In the genomic region with DNA sequence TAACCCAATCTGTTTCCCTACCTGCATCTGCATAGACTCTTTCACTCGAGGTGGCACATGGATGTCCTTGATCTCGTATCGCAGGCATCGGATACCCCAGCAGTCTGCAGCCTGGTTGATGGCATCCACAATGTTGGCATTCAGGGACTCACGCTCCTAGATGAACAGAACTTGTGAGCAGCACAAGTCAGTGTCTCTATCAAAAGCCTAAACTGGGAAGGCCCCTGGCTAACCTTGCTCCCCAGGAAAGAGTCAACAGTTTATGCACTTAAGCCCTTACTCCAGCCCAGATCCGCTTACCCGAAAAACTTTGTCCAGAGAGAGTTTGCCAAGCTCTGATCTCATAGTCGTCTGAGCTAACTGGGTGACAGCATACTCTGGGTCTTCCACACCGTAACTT, we compare ENCODE assay signal across 11 mouse cellular contexts. TPM values are rescaled to one million over a fixed set of nuclear protein-coding genes. Genes with fewer than 3 reads are reported as not detected.
A peak's percentile ranks its signal among the peaks of the same experiment; 100 is the strongest.
DNase-seq lines count a peak whose midpoint lies in the region; ATAC-seq lines count a peak whose summit lies in the region.
"Had no signal": no experiment of that assay in that cellular context is flagged by ENCODE, and none has a peak within 500 bp of the region (broad histone marks: within the 10 kb centered on the region; RNA-seq: fewer than 3 reads in every experiment).

No protein-coding gene starts in this region.

- no peak overlapping the region for H3K9ac ChIP-seq in kidney, embryonic 16.5 days (replicated peaks; ENCODE audit: low read length)
- H3K9ac ChIP-seq in liver, embryonic 13.5 days = peak overlapping the region; percentile 96

- no peaks in the 10 kb centered on the region for H3K27me3 ChIP-seq in erythroblast, embryonic 14.5 days (ENCODE audit: control insufficient read depth)
- no peaks in the 10 kb centered on the region for H3K27me3 ChIP-seq in kidney, embryonic 16.5 days (ENCODE audit: insufficient read depth, low read length)
- H3K27me3 ChIP-seq in embryonic facial prominence, embryonic 10.5 days (replicated peaks; ENCODE audit: low read depth, poor library complexity, severe bottlenecking) = no peaks in the 10 kb centered on the region
- no peaks in the 10 kb centered on the region for H3K27me3 ChIP-seq in liver, embryonic 13.5 days

- H3K36me3 ChIP-seq in erythroblast, embryonic 14.5 days (ENCODE audit: control insufficient read depth) = peaks cover 76% of the 10 kb centered on the region
- peaks cover 37% of the 10 kb centered on the region for H3K36me3 ChIP-seq in kidney, embryonic 16.5 days (ENCODE audit: insufficient read depth, low read length)
- peaks cover 54% of the 10 kb centered on the region for H3K36me3 ChIP-seq in embryonic facial prominence, embryonic 10.5 days (replicated peaks)
- H3K36me3 ChIP-seq in liver, embryonic 13.5 days = peaks cover 57% of the 10 kb centered on the region

- H3K4me3 ChIP-seq in erythroblast, embryonic 14.5 days (replicated peaks) = peak overlapping the region; percentile 77
- H3K4me3 ChIP-seq in kidney, embryonic 16.5 days (ENCODE audit: low read length) = no peak overlapping the region
- H3K4me3 ChIP-seq in embryonic facial prominence, embryonic 10.5 days = peak overlapping the region; percentile 75
- H3K4me3 ChIP-seq in liver, embryonic 13.5 days (replicated peaks) = peak overlapping the region; percentile 86

- peak overlapping the region; percentile 92; the same call in 1 of the 2 replicates for H3K4me2 ChIP-seq in kidney, embryonic 16.5 days (replicated peaks; ENCODE audit: low read depth, low read length)
- peak overlapping the region; percentile 76 for H3K4me2 ChIP-seq in liver, embryonic 13.5 days

- no peak for DNase-seq in kidney, postnatal 14 days
- no peak for DNase-seq in embryonic facial prominence, embryonic 10.5 days (ENCODE audit: low spot score)
- DNase-seq in liver, embryonic 13.5 days = no peak
- no peak for DNase-seq in ovary, postnatal 10 days (ENCODE audit: low spot score)
- no peak for DNase-seq in frontal cortex, postnatal 36 days (ENCODE audit: low spot score in 2 of 2)
- DNase-seq: kidney, postnatal 25 days; thymus, postnatal 36 days had no signal

- H3K9me3 ChIP-seq in erythroblast, embryonic 14.5 days (ENCODE audit: control insufficient read depth, low read length) = no peaks in the 10 kb centered on the region
- no peaks in the 10 kb centered on the region for H3K9me3 ChIP-seq in kidney, embryonic 16.5 days (ENCODE audit: low read length)
- no peaks in the 10 kb centered on the region for H3K9me3 ChIP-seq in embryonic facial prominence, embryonic 10.5 days
- H3K9me3 ChIP-seq in liver, embryonic 13.5 days (replicated peaks) = no peaks in the 10 kb centered on the region

- H3K27ac ChIP-seq in kidney, embryonic 16.5 days (ENCODE audit: low read length) = no peak overlapping the region
- H3K27ac ChIP-seq in embryonic facial prominence, embryonic 10.5 days (replicated peaks) = no peak overlapping the region; the same call in 1 of the 2 replicates
- H3K27ac ChIP-seq in liver, embryonic 13.5 days = peak overlapping the region; percentile 23
- H3K27ac ChIP-seq: macrophage had no signal

- ATAC-seq in erythroblast, adult 5-6 weeks (replicated peaks; ENCODE audit: low FRiP score, poor library complexity, severe bottlenecking) = no peak
- ATAC-seq in kidney, embryonic 16.5 days (ENCODE audit: low FRiP score, low TSS enrichment) = no peak
- no peak for ATAC-seq in liver, embryonic 13.5 days (ENCODE audit: low read depth)

- peaks cover 61% of the 10 kb centered on the region for H3K4me1 ChIP-seq in erythroblast, embryonic 14.5 days (ENCODE audit: control insufficient read depth)
- H3K4me1 ChIP-seq in kidney, embryonic 16.5 days (ENCODE audit: insufficient read depth, low read length) = peaks cover 20% of the 10 kb centered on the region
- H3K4me1 ChIP-seq in embryonic facial prominence, embryonic 10.5 days = peaks cover 27% of the 10 kb centered on the region
- peaks cover 37% of the 10 kb centered on the region for H3K4me1 ChIP-seq in liver, embryonic 13.5 days (replicated peaks)

- 95% methylated on average over 9 of the region's 9 CpGs for WGBS in kidney, embryonic 16.5 days
- WGBS in embryonic facial prominence, embryonic 10.5 days = 94% methylated on average over 9 of the region's 9 CpGs
- WGBS in liver, embryonic 13.5 days (ENCODE audit: insufficient replicate concordance) = 90% methylated on average over 9 of the region's 9 CpGs

RNA-seq across cellular contexts. Expression of gene Stoml2, which starts 1.8 kb away (rescaled TPM):
- polyA plus RNA-seq in erythroblast, embryonic 14.5 days (2012) = 15.4 and 16.6 TPM in 2 replicates
- 38.6 and 40.1 TPM in 2 replicates for total RNA-seq in erythroblast, adult 5-6 weeks (2015; ENCODE audit: low replicate concordance)
- total RNA-seq in erythroblast, adult 5-6 weeks (2017; ENCODE audit: low replicate concordance) = 53.4 and 59.0 TPM in 2 replicates
- 363 and 374 TPM in 2 replicates for polyA plus RNA-seq in kidney, embryonic 16.5 days (2015; fragmentation: Nextera tagmentation; extraction: Ambion mirVana)
- 467 and 485 TPM in 2 replicates for polyA plus RNA-seq in embryonic facial prominence, embryonic 10.5 days (2016; fragmentation: Nextera tagmentation; extraction: Ambion mirVana)
- 270 and 280 TPM in 2 replicates for polyA plus RNA-seq in liver, embryonic 13.5 days (2015; fragmentation: Nextera tagmentation; extraction: Ambion mirVana)

RNA-seq across cellular contexts. Expression of gene Pigo, which starts 4.1 kb away (rescaled TPM):
- 2.1 and 2.2 TPM in 2 replicates for polyA plus RNA-seq in erythroblast, embryonic 14.5 days (2012)
- total RNA-seq in erythroblast, adult 5-6 weeks (2015; ENCODE audit: low replicate concordance) = 4.8 and 24.2 TPM in 2 replicates
- total RNA-seq in erythroblast, adult 5-6 weeks (2017; ENCODE audit: low replicate concordance) = 8.8 and 10.2 TPM in 2 replicates
- polyA plus RNA-seq in kidney, embryonic 16.5 days (2015; fragmentation: Nextera tagmentation; extraction: Ambion mirVana) = 29.8 and 32.2 TPM in 2 replicates
- 25.8 and 27.3 TPM in 2 replicates for polyA plus RNA-seq in embryonic facial prominence, embryonic 10.5 days (2016; fragmentation: Nextera tagmentation; extraction: Ambion mirVana)
- 12.6 and 13.9 TPM in 2 replicates for polyA plus RNA-seq in liver, embryonic 13.5 days (2015; fragmentation: Nextera tagmentation; extraction: Ambion mirVana)

RNA-seq across cellular contexts. Expression of gene Fam214b, which starts 16.3 kb away (rescaled TPM):
- 73.7 and 83.3 TPM in 2 replicates for polyA plus RNA-seq in erythroblast, embryonic 14.5 days (2012)
- 177 and 182 TPM in 2 replicates for total RNA-seq in erythroblast, adult 5-6 weeks (2015; ENCODE audit: low replicate concordance)
- 191 and 193 TPM in 2 replicates for total RNA-seq in erythroblast, adult 5-6 weeks (2017; ENCODE audit: low replicate concordance)
- polyA plus RNA-seq in kidney, embryonic 16.5 days (2015; fragmentation: Nextera tagmentation; extraction: Ambion mirVana) = 11.7 and 12.9 TPM in 2 replicates
- 13.1 and 14.3 TPM in 2 replicates for polyA plus RNA-seq in embryonic facial prominence, embryonic 10.5 days (2016; fragmentation: Nextera tagmentation; extraction: Ambion mirVana)
- 28.4 and 30.0 TPM in 2 replicates for polyA plus RNA-seq in liver, embryonic 13.5 days (2015; fragmentation: Nextera tagmentation; extraction: Ambion mirVana)

RNA-seq across cellular contexts. Expression of gene Fancg, which starts 19.4 kb away (rescaled TPM):
- polyA plus RNA-seq in erythroblast, embryonic 14.5 days (2012) = 0.62 and 0.83 TPM in 2 replicates
- total RNA-seq in erythroblast, adult 5-6 weeks (2015; ENCODE audit: low replicate concordance) = 1.7 and 8.6 TPM in 2 replicates
- total RNA-seq in erythroblast, adult 5-6 weeks (2017; ENCODE audit: low replicate concordance) = 11.8 and 17.6 TPM in 2 replicates
- polyA plus RNA-seq in kidney, embryonic 16.5 days (2015; fragmentation: Nextera tagmentation; extraction: Ambion mirVana) = 19.5 and 20.6 TPM in 2 replicates
- 25.3 and 26.0 TPM in 2 replicates for polyA plus RNA-seq in embryonic facial prominence, embryonic 10.5 days (2016; fragmentation: Nextera tagmentation; extraction: Ambion mirVana)
- 10.3 and 11.8 TPM in 2 replicates for polyA plus RNA-seq in liver, embryonic 13.5 days (2015; fragmentation: Nextera tagmentation; extraction: Ambion mirVana)

RNA-seq across cellular contexts. Expression of gene Unc13b, which starts 29.0 kb away (rescaled TPM):
- polyA plus RNA-seq in erythroblast, embryonic 14.5 days (2012) = 0.01 TPM in 1 of 2 replicates, not detected in the other
- not detected in 2 replicates for total RNA-seq in erythroblast, adult 5-6 weeks (2015; ENCODE audit: low replicate concordance)
- not detected in 2 replicates for total RNA-seq in erythroblast, adult 5-6 weeks (2017; ENCODE audit: low replicate concordance)
- polyA plus RNA-seq in kidney, embryonic 16.5 days (2015; fragmentation: Nextera tagmentation; extraction: Ambion mirVana) = 6.8 and 8.6 TPM in 2 replicates
- 4.8 and 6.6 TPM in 2 replicates for polyA plus RNA-seq in embryonic facial prominence, embryonic 10.5 days (2016; fragmentation: Nextera tagmentation; extraction: Ambion mirVana)
- polyA plus RNA-seq in liver, embryonic 13.5 days (2015; fragmentation: Nextera tagmentation; extraction: Ambion mirVana) = 0.30 and 0.37 TPM in 2 replicates

Comparison
In these comparisons a context has a peak if more than half of its experiments do, and no peak if none do; other contexts are left out.
1. RNA of gene Stoml2, which starts 1.8 kb away (polyA plus RNA-seq): 467 to 485 TPM in embryonic facial prominence, embryonic 10.5 days, 363 to 374 TPM in kidney, embryonic 16.5 days and 270 to 280 TPM in liver, embryonic 13.5 days; 15.4 to 16.6 TPM in erythroblast, embryonic 14.5 days; every median in the first group is over 10 times any median in the second.